Mouse (Mus musculus) left cerebral cortex, postnatal 25 days (tissue): ENCODE data around the gene Gprc6a. TPM values are rescaled to one million over a fixed set of nuclear protein-coding genes. Genes with fewer than 3 reads are reported as not detected.
A peak's percentile ranks its signal among the peaks of the same experiment; 100 is the strongest.

Source experiments
- DNase-seq, 2 experiments: peaks; one replicate each; pipeline ENCODE4 v3.0.0; 2022; ENCODE audit warnings: low spot score in 2 of 2, mixed read lengths in 1 of 2
- intact Hi-C: fragments of 180-260 bp; cut with DNase I; formaldehyde crosslinking; loops from one replicate; pipeline ENCODE4 v1.15.1; 2025
- total RNA-seq, 2 experiments: library from RNA; stranded (reverse); gene quantifications; 2 replicates each; pipeline ENCODE4 v1.2.3; 2021

The Gprc6a gene
- total RNA-seq, 2 experiments from 2014 or later = not detected

GRCm38 (mm10) chr10:51595001-51595931 lies 36.0 kb downstream of the Gprc6a start:
- DNase-seq = peak; percentile 6 to 54
- intact Hi-C loops = loop anchor here (2.0 kb wide), 1 partner anchor 186 kb away; no protein-coding TSS in a partner anchor

GRCm38 (mm10) chr10:51591574-51591973 lies 39.7 kb downstream of the Gprc6a start:
- intact Hi-C loops = no loop called here

DNA sequence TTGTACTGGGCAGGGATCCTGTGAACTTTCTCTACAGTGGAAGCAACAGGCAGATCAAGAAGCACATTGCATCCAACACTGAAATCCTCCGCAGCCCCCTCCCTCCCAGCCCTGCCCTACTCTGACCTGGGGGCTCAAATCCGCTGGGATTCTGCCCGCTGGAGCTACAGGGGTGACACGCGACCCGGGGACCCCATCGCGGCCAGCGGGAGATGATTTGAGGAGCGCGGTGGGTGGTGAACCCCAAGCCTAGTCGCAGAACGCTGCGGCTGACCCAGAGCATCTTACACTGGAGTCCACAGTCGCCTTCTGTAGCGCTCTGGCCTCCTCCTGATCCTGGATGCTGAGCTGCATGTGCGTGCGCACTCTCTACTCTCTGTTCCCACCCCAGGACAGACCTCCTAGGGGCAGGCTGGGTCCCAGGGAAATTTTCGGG lies 41.1 kb downstream of the Gprc6a start, which contains the start of gene Fam162b:
Gene Fam162b (minus strand): TSS at position 379 of the 436 bp plus-strand sequence.
- intact Hi-C loops = no loop called here
- no peak for DNase-seq

More at GRCm38 (mm10) chr10:51591574-51591973, 39.7 kb downstream of the Gprc6a start:
- no peak for DNase-seq

DNA sequence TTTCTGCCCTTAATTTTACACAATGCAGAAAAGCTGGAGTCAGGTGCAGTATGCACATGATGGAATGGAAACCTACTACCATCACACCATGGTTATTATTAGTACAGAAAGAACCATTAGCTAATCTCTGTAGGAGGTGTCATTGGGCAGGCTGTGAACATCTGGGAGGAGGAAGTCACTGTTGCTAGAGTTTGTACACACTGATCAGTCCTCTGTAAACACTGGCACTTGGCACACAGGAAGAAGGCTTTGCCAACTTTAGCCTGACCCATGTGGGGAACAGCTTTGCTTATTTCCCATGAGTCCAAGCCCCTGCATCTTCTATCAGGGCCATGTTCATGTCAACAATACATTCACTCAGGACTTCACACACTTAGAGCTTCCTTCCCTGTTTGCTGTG lies 46.3 kb downstream of the Gprc6a start:
- intact Hi-C loops = no loop called here

GRCm38 (mm10) chr10:51584378-51584777 lies 46.9 kb downstream of the Gprc6a start:
- intact Hi-C loops = no loop called here
- no peak for DNase-seq

More for the DNA sequence above, 46.3 kb downstream of the Gprc6a start:
- DNase-seq = no peak

DNA sequence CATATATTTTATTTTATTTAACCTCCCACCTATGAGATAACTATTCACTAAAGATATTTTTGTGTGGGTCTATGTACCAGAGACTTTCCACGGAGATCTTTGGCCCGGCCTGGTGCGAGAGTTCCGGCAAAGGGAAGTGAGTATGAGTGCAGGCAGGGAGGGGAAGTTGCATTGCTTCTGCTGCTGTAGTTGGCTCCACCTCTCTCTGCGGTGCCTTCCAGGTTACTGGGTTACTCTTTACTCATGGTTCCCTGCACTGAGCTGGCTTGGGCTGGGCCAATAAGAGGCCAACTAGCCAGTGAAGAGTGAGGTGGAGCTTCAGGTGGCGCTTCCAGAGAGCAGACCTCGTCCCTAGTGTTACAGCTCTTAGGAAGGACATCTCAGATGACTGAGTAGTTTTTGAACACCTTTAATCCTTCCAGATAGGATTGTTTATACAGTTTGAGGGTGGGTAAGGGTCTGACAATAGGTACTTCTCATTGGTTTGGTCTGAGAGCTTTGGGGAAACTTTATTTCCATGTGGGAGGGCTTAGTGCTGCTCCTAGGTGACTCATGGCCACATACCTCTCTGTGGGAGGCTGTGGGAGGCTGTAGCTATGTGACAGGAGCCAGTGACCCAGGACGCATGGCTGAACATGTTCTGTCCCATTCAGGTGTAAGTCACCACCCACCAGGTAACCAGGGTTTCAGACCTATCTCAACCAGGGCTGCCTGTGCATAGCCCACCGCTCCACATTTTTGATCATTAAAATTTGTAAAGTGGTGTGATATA lies 59.9 kb downstream of the Gprc6a start:
- intact Hi-C loops = no loop called here
- DNase-seq = no peak

Other genes starting within 250 kb of the Gprc6a start
- not detected for gene Gm49339, start 150.8 kb downstream of the Gprc6a start, total RNA-seq
- under 1 TPM in 1 of 2 experiments, not detected in 1; 0.37 TPM for gene Lilr4b, start 150.8 kb downstream of the Gprc6a start, total RNA-seq
- under 1 TPM; 0.34 to 0.53 TPM for gene Lilrb4a, start 140.5 kb downstream of the Gprc6a start, total RNA-seq
- not detected for gene Fam162b, start 40.9 kb downstream of the Gprc6a start, total RNA-seq
- gene Rfx6, start 46.3 kb upstream of the Gprc6a start, total RNA-seq = not detected